Mouse (Mus musculus) embryonic facial prominence, embryonic 12.5 days (tissue): ENCODE data around the gene Prpf6. TPM values are rescaled to one million over a fixed set of nuclear protein-coding genes. Genes with fewer than 3 reads are reported as not detected.

ENCODE experiments used
- ATAC-seq: fragments of 200-750 bp; cut with Nextera tagmentation; 2 replicates; pipeline ENCODE4 v1.8.0; 2017; ENCODE audit not compliant: insufficient number of reproducible peaks, insufficient read depth, low FRiP score, low TSS enrichment
- H3K27ac ChIP-seq: fragments of 300-500 bp; sonication (generic); 2 replicates; pipeline ENCODE4 v1.5.1; 2016; ENCODE audit warnings: mild to moderate bottlenecking
- H3K27me3 ChIP-seq: fragments of 300-500 bp; sonication (generic); 2 replicates; pipeline ENCODE4 v1.6.1; 2016; ENCODE audit warnings: mild to moderate bottlenecking, moderate library complexity
- H3K36me3 ChIP-seq: fragments of 300-500 bp; sonication (generic); 2 replicates; pipeline ENCODE4 v1.6.1; 2016; ENCODE audit warnings: mild to moderate bottlenecking
- H3K4me1 ChIP-seq: fragments of 300-500 bp; sonication (generic); 2 replicates; pipeline ENCODE4 v1.6.1; 2016
- H3K4me2 ChIP-seq: fragments of 300-500 bp; sonication (generic); replicated peaks from 2 replicates; pipeline ENCODE4 v1.6.1; 2016; ENCODE audit warnings: mild to moderate bottlenecking, moderate library complexity
- H3K4me3 ChIP-seq: fragments of 300-500 bp; sonication (generic); 2 replicates; pipeline ENCODE4 v1.5.1; 2016; ENCODE audit warnings: mild to moderate bottlenecking
- H3K9ac ChIP-seq: fragments of 300-500 bp; sonication (generic); 2 replicates; pipeline ENCODE4 v1.6.1; 2016; ENCODE audit warnings: mild to moderate bottlenecking, moderate library complexity
- H3K9me3 ChIP-seq: fragments of 300-500 bp; sonication (generic); 2 replicates; pipeline ENCODE4 v1.6.1; 2016; ENCODE audit warnings: mild to moderate bottlenecking, moderate library complexity
- WGBS: fragments of 180-500 bp; shearing (Covaris S2); methylation state at CpG from one replicate; pipeline ENCODE4 v1.1.7; 2016; 5-methylcytosine and 5-hydroxymethylcytosine counted together
- polyA plus RNA-seq: library from polyadenylated mRNA; unstranded; fragments of >200 nt; fragmentation: Nextera tagmentation; extraction: Ambion mirVana; gene quantifications from 2 replicates; pipeline ENCODE4 v1.2.1, GENCODE M21; 2016

The Prpf6 gene
- polyA plus RNA-seq, 1 experiment from 2014 or later: 74.4 TPM

GRCm38 (mm10) chr2:181581016-181581401 is 10.7 kb upstream of the Prpf6 start:
- no peaks in the 10 kb centered on the region for H3K27me3 ChIP-seq
- ATAC-seq: peak; percentile 38
- peak overlapping the region; percentile 65 for H3K4me3 ChIP-seq
- no peaks in the 10 kb centered on the region for H3K9me3 ChIP-seq
- peaks cover 20% of the 10 kb centered on the region for H3K4me1 ChIP-seq
- H3K4me2 ChIP-seq: peak overlapping the region; percentile 78
- peak overlapping the region; percentile 92 for H3K27ac ChIP-seq
- peak overlapping the region; percentile 82 for H3K9ac ChIP-seq
- peaks cover 26% of the 10 kb centered on the region for H3K36me3 ChIP-seq
- WGBS: 0% methylated on average over 11 of the region's 11 CpGs

GRCm38 (mm10) chr2:181581402-181582120 is 10.1 kb upstream of the Prpf6 start:
- Histone ChIP-seq H3K36me3 (peaks cover 31% of the 10 kb centered on the region), H3K27me3 (no peaks in the 10 kb centered on the region), H3K4me3 (peak overlapping the region; percentile 65), H3K27ac (peak overlapping the region; percentile 92), H3K9ac (peak overlapping the region; percentile 82), H3K4me2 (peak overlapping the region; percentile 78), H3K9me3 (no peaks in the 10 kb centered on the region), H3K4me1 (peaks cover 20% of the 10 kb centered on the region)
- under 1% methylated on average over 48 of the region's 49 CpGs for WGBS
- peak; percentile 57 for ATAC-seq

GRCm38 (mm10) chr2:181582358-181582757 is 9.3 kb upstream of the Prpf6 start:
- 91% methylated on average over 2 of the region's 2 CpGs for WGBS
- H3K4me2 ChIP-seq: peak overlapping the region; percentile 78; the same call in 1 of the 2 replicates
- H3K4me1 ChIP-seq: peaks cover 20% of the 10 kb centered on the region
- no peaks in the 10 kb centered on the region for H3K9me3 ChIP-seq
- ATAC-seq: no peak
- no peak overlapping the region for H3K27ac ChIP-seq
- peak overlapping the region; percentile 65; the same call in 1 of the 2 replicates for H3K4me3 ChIP-seq
- H3K27me3 ChIP-seq: no peaks in the 10 kb centered on the region
- no peak overlapping the region for H3K9ac ChIP-seq
- peaks cover 39% of the 10 kb centered on the region for H3K36me3 ChIP-seq

GRCm38 (mm10) chr2:181582939-181583338 is 8.7 kb upstream of the Prpf6 start:
- H3K4me2 ChIP-seq: no peak overlapping the region
- no peak overlapping the region for H3K4me3 ChIP-seq
- no peak overlapping the region for H3K9ac ChIP-seq
- H3K27me3 ChIP-seq: no peaks in the 10 kb centered on the region
- peaks cover 20% of the 10 kb centered on the region for H3K4me1 ChIP-seq
- H3K27ac ChIP-seq: no peak overlapping the region
- ATAC-seq: no peak
- peaks cover 45% of the 10 kb centered on the region for H3K36me3 ChIP-seq
- 85% methylated on average over 1 of the region's 1 CpGs for WGBS
- H3K9me3 ChIP-seq: no peaks in the 10 kb centered on the region

- 78% methylated on average over 3 of the region's 3 CpGs for WGBS
- Histone ChIP-seq H3K27ac (no peak overlapping the region), H3K9me3 (no peaks in the 10 kb centered on the region), H3K4me2 (no peak overlapping the region), H3K36me3 (peaks cover 52% of the 10 kb centered on the region), H3K4me3 (no peak overlapping the region), H3K4me1 (peaks cover 15% of the 10 kb centered on the region), H3K9ac (no peak overlapping the region), H3K27me3 (no peaks in the 10 kb centered on the region)
- no peak for ATAC-seq
Observed at GRCm38 (mm10) chr2:181583460-181584257, 8.0 kb upstream of the Prpf6 start.

- H3K4me2 ChIP-seq: no peak within 1 kb of the TSS
- H3K9ac ChIP-seq: no peak within 1 kb of the TSS
- no peaks in the 10 kb centered on the region for H3K27me3 ChIP-seq
- WGBS: 90% methylated on average over 4 of the region's 4 CpGs
- peaks cover 7% of the 10 kb centered on the region for H3K4me1 ChIP-seq
- peaks cover 60% of the 10 kb centered on the region for H3K36me3 ChIP-seq
- no peak within 1 kb of the TSS for H3K4me3 ChIP-seq
- H3K27ac ChIP-seq: no peak within 1 kb of the TSS
- ATAC-seq: no peak
- no peaks in the 10 kb centered on the region for H3K9me3 ChIP-seq
Observed at GRCm38 (mm10) chr2:181584411-181584942, 7.2 kb upstream of the Prpf6 start, which contains the start of gene Uckl1. Uckl1 (minus strand) TSS chr2:181584892.

- peaks cover 71% of the 10 kb centered on the region for H3K36me3 ChIP-seq
- no peaks in the 10 kb centered on the region for H3K27me3 ChIP-seq
- 91% methylated on average over 5 of the region's 5 CpGs for WGBS
- peaks cover 4% of the 10 kb centered on the region for H3K4me1 ChIP-seq
- no peak overlapping the region for H3K9ac ChIP-seq
- H3K4me3 ChIP-seq: no peak overlapping the region
- no peak overlapping the region for H3K27ac ChIP-seq
- H3K4me2 ChIP-seq: no peak overlapping the region
- no peaks in the 10 kb centered on the region for H3K9me3 ChIP-seq
- no peak for ATAC-seq
Observed at GRCm38 (mm10) chr2:181585506-181585905, 6.2 kb upstream of the Prpf6 start.

- H3K36me3 ChIP-seq: peaks cover 72% of the 10 kb centered on the region
- no peaks in the 10 kb centered on the region for H3K9me3 ChIP-seq
- no peak for ATAC-seq
- H3K9ac ChIP-seq: no peak overlapping the region
- no peak overlapping the region for H3K4me3 ChIP-seq
- H3K4me1 ChIP-seq: peaks cover 5% of the 10 kb centered on the region
- H3K27ac ChIP-seq: no peak overlapping the region
- H3K4me2 ChIP-seq: no peak overlapping the region
- WGBS: 92% methylated on average over 3 of the region's 3 CpGs
- H3K27me3 ChIP-seq: no peaks in the 10 kb centered on the region
Observed at GRCm38 (mm10) chr2:181586124-181586523, 5.5 kb upstream of the Prpf6 start.

- peaks cover 13% of the 10 kb centered on the region for H3K4me1 ChIP-seq
- no peak overlapping the region for H3K4me3 ChIP-seq
- H3K27ac ChIP-seq: no peak overlapping the region
- 82% methylated on average over 6 of the region's 6 CpGs for WGBS
- no peak overlapping the region for H3K9ac ChIP-seq
- H3K4me2 ChIP-seq: no peak overlapping the region
- no peak for ATAC-seq
- peaks cover 72% of the 10 kb centered on the region for H3K36me3 ChIP-seq
- no peaks in the 10 kb centered on the region for H3K9me3 ChIP-seq
- no peaks in the 10 kb centered on the region for H3K27me3 ChIP-seq
Observed at GRCm38 (mm10) chr2:181587796-181588195, 3.9 kb upstream of the Prpf6 start.

- peaks cover 72% of the 10 kb centered on the region for H3K36me3 ChIP-seq
- no peak overlapping the region for H3K27ac ChIP-seq
- WGBS: 91% methylated on average over 11 of the region's 11 CpGs
- no peaks in the 10 kb centered on the region for H3K9me3 ChIP-seq
- no peaks in the 10 kb centered on the region for H3K27me3 ChIP-seq
- no peak for ATAC-seq
- peaks cover 17% of the 10 kb centered on the region for H3K4me1 ChIP-seq
- H3K9ac ChIP-seq: no peak overlapping the region
- no peak overlapping the region for H3K4me3 ChIP-seq
- no peak overlapping the region for H3K4me2 ChIP-seq
Observed at GRCm38 (mm10) chr2:181588229-181588780, 3.4 kb upstream of the Prpf6 start.

- no peak overlapping the region for H3K9ac ChIP-seq
- peaks cover 64% of the 10 kb centered on the region for H3K36me3 ChIP-seq
- ATAC-seq: no peak
- H3K4me1 ChIP-seq: peaks cover 18% of the 10 kb centered on the region
- H3K4me2 ChIP-seq: no peak overlapping the region
- no peaks in the 10 kb centered on the region for H3K27me3 ChIP-seq
- 93% methylated on average over 10 of the region's 10 CpGs for WGBS
- no peaks in the 10 kb centered on the region for H3K9me3 ChIP-seq
- H3K4me3 ChIP-seq: no peak overlapping the region
- H3K27ac ChIP-seq: no peak overlapping the region
Observed at GRCm38 (mm10) chr2:181589011-181589731, 2.5 kb upstream of the Prpf6 start.
